Mouse (Mus musculus) embryonic facial prominence, embryonic 11.5 days (tissue): Measurements from ENCODE around the gene Oaz1. TPM values are rescaled to one million over a fixed set of nuclear protein-coding genes. Genes with fewer than 3 reads are reported as not detected.

Experiments
- ATAC-seq: fragments of 200-750 bp; cut with Nextera tagmentation; replicated peaks from 2 replicates; pipeline ENCODE4 v1.8.0; 2017; ENCODE audit warnings: low read depth; ENCODE audit not compliant: insufficient number of reproducible peaks, low FRiP score, low TSS enrichment
- DNase-seq: peaks from one replicate; pipeline ENCODE4 v3.0.0-alpha.2; 2015; ENCODE audit warnings: low spot score
- H3K27ac ChIP-seq: fragments of 300-500 bp; sonication (generic); replicated peaks from 2 replicates; pipeline ENCODE4 v1.5.1; 2014; ENCODE audit warnings: mild to moderate bottlenecking, low read depth, low read length, control low read depth
- H3K27me3 ChIP-seq: fragments of 300-500 bp; sonication (generic); 2 replicates; pipeline ENCODE4 v1.6.1; 2014; ENCODE audit warnings: mild to moderate bottlenecking, low read length, moderate library complexity, mixed read lengths; ENCODE audit not compliant: control insufficient read depth, insufficient read depth
- H3K36me3 ChIP-seq: fragments of 300-500 bp; sonication (generic); replicated peaks from 2 replicates; pipeline ENCODE4 v1.6.1; 2014; ENCODE audit warnings: low read depth, mild to moderate bottlenecking, low read length, moderate library complexity, mixed read lengths; ENCODE audit not compliant: control insufficient read depth, insufficient read depth
- H3K4me1 ChIP-seq: fragments of 300-500 bp; sonication (generic); 2 replicates; pipeline ENCODE4 v1.6.1; 2014; ENCODE audit warnings: low read length, mixed read lengths; ENCODE audit not compliant: control insufficient read depth, insufficient read depth
- H3K4me2 ChIP-seq: fragments of 300-500 bp; sonication (generic); 2 replicates; pipeline ENCODE4 v1.6.1; 2014; ENCODE audit warnings: low read depth, mild to moderate bottlenecking, control low read depth, low read length, moderate library complexity
- H3K4me3 ChIP-seq: fragments of 300-500 bp; sonication (generic); 2 replicates; pipeline ENCODE4 v1.5.1; 2014; ENCODE audit warnings: low read depth, low read length, control low read depth
- H3K9ac ChIP-seq: fragments of 300-500 bp; sonication (generic); replicated peaks from 2 replicates; pipeline ENCODE4 v1.6.1; 2014; ENCODE audit warnings: mild to moderate bottlenecking, control low read depth, low read length
- H3K9me3 ChIP-seq: fragments of 300-500 bp; sonication (generic); replicated peaks from 2 replicates; pipeline ENCODE4 v1.6.1; 2016; ENCODE audit warnings: mild to moderate bottlenecking, low read length, inconsistent platforms, mixed read lengths; ENCODE audit not compliant: control insufficient read depth
- WGBS: fragments of 180-500 bp; shearing (Covaris S2); extraction: QIAGEN DNeasy Blood & Tissue Kit; methylation state at CpG from one replicate; pipeline ENCODE4 v1.1.7; 2014; 5-methylcytosine and 5-hydroxymethylcytosine counted together
- polyA plus RNA-seq: library from polyadenylated mRNA; unstranded; fragments of >200 nt; fragmentation: Nextera tagmentation; extraction: Ambion mirVana; gene quantifications from 2 replicates; pipeline ENCODE4 v1.2.1, GENCODE M21; 2014

Oaz1 gene
- polyA plus RNA-seq, 1 experiment from 2014 or later, result 1,818 TPM

DNA sequence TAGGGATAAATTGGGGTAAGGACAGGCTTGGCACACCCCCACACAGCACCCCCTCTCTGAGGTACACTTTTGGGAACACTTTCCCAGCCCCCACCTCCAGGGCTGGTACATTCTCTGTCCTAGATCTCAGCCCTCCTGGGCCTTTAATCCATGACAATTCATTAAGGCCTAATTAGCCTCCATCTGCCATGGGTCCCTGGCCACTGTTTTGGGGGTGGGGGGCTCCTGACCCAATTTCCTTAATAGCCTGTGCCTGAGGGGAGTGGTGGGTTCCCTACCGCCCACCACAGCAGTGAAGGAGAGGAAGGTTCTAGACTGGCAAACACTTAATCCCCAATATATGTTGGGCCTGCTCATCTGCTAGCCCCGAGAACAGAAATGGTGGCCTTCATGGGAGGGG, 15.2 kb downstream of the Oaz1 start:
- 71% methylated on average over 2 of the region's 2 CpGs for WGBS
- Histone ChIP-seq H3K36me3 (no peaks in the 10 kb centered on the region), H3K9ac (no peak overlapping the region), H3K4me1 (no peaks in the 10 kb centered on the region), H3K27me3 (peaks cover 33% of the 10 kb centered on the region), H3K4me2 (no peak overlapping the region), H3K27ac (no peak overlapping the region), H3K4me3 (no peak overlapping the region), H3K9me3 (no peaks in the 10 kb centered on the region)
- DNase-seq (no peak), ATAC-seq (no peak)

DNA sequence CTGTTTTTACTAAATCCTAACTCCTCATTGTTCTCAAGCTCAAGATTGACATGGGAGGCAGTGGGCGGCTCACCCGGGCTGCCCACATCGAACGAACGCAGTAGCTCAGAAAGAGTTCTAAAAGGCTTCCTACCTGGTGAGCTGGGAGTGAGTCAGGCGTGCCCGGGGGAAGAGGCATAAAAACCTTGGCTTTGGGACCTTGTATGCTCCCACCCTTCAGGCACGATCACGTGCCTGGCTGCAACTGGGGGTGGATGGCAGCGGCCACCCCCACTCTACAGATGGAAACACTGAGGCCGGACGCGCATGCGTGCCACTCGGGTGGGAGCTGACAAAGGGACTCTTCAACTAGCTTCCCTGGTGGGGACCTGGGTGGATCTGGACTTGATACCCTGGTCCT, 15.9 kb downstream of the Oaz1 start:
- ATAC-seq, result no peak
- Histone ChIP-seq H3K27me3 (peaks cover 30% of the 10 kb centered on the region), H3K4me1 (no peaks in the 10 kb centered on the region)

DNA sequence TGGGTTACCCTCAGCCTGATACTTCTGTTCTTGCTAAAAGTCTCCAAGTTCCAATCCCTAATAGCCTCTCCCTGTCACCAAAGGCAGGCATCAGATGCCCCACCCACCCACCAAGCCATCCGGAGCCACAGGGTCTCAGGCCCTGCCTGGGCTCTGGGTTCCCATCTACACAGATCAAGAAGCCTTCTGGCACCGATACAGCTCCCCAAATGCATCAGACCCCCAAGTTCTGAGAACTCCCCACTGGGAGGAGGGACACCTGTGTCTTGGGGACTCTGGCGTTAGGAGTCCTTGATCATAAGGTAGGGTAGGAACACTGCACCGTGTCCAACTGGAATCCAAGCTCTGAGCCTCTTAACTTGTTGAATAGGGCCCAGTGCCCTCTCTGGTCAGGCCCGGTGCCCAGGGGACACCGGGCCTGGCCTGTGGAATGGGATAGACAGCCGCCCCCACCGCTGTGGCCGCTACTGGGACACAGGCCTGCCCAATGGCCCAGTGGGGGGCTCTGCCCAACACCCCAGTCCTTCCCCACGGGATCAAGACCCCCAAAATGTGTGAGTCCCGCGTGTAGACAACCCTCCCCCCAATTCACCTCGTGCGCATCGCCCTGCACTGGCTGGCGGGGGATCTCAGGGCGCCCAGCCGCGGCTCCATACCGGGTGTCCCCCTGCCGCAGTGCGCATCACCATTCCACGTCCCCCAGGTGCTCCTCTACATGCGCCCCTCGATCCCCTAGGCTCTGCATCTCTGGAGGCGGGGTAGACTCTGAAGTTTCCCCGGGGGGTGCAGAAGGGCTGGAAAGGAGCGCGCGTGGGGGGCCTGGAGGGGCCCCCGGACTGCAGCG, 16.9 kb downstream of the Oaz1 start:
- ATAC-seq (no peak), DNase-seq (no peak)
- H3K4me1 ChIP-seq, result no peaks in the 10 kb centered on the region
- peak overlapping the region; percentile 86 for H3K4me2 ChIP-seq
- H3K27ac ChIP-seq, result no peak overlapping the region
- H3K9me3 ChIP-seq, result no peaks in the 10 kb centered on the region
- H3K27me3 ChIP-seq, result peaks cover 30% of the 10 kb centered on the region
- no peaks in the 10 kb centered on the region for H3K36me3 ChIP-seq
- 9% methylated on average over 32 of the region's 32 CpGs for WGBS
- H3K9ac ChIP-seq, result peak overlapping the region; percentile 53
- peak overlapping the region; percentile 37 for H3K4me3 ChIP-seq

More for the DNA sequence above, 15.9 kb downstream of the Oaz1 start:
- Histone ChIP-seq H3K4me3 (no peak overlapping the region), H3K27ac (no peak overlapping the region), H3K9ac (no peak overlapping the region), H3K4me2 (no peak overlapping the region), H3K36me3 (no peaks in the 10 kb centered on the region), H3K9me3 (no peaks in the 10 kb centered on the region)
- DNase-seq, result no peak
- 82% methylated on average over 15 of the region's 15 CpGs for WGBS

DNA sequence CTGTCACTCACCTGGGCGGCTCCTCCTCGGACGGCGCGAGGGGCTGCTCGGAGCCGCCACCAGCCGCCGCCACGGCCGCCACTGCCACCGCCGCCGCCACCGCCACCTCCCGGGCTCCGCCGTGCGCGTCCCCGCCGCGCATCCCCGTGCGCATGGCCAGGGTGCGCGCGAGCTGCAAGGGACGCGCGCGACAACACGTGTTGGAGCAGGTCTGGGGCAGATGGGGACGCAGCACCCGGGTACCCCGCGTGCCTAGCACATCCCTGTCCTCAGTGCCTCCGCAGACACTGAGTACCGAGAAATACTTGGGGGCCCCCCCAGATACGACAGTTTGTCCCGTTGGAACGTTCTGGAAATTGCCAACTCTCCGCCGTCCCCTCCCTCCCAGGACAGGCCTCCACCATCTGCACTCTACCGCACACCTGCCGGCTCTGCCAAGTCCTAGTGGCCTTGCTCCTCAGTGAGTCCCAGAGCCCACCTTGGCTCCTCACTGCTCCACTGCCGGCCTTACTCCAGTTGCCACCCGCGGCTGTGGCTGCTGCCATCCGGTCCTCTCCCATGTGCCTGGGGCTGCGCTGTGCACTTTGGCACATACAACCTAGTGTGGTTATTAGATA, 17.6 kb downstream of the Oaz1 start, which contains the start of gene Lingo3:
Gene Lingo3, minus strand, starts transcription at position 109 of the 617 bp plus-strand sequence.
- ATAC-seq, result no peak
- H3K27ac ChIP-seq, result no peak within 1 kb of the TSS
- H3K9me3 ChIP-seq, result no peaks in the 10 kb centered on the region

DNA sequence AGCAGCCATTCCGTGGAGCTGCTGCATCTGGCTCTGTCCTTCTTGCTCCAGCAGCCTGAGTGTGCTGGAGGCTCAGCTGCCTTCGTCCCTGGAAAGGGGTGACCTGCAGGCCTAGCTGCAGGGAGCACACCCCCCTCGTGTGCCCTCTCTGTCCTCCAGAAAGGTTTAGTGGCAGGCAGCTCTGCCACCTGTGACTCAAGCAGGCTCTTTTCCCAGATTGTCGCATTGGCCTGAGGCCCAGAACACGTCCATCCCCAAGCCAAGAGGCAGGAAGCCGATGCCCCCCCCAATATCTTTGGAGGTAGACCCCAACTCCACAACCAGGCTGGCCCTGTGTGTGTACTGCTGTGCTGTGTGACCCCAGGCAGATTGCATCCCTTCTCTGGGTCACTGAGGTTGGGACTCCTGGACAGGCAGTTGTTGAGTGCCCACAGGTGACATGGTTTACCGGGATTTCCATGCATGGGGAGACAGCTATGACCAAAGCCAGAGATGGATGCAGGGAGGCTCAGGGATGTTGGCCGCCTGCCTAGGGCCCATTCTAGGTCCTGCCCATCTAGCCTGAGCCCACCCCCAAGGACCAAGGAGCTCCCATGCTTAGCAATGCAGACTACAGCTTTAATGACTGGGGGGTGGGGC, 18.7 kb downstream of the Oaz1 start:
- H3K9me3 ChIP-seq, result no peaks in the 10 kb centered on the region
- H3K4me3 ChIP-seq, result no peak overlapping the region
- DNase-seq (no peak), ATAC-seq (no peak)
- H3K9ac ChIP-seq, result no peak overlapping the region; the same call in 1 of the 2 replicates
- H3K27me3 ChIP-seq, result peaks cover 30% of the 10 kb centered on the region
- no peak overlapping the region for H3K27ac ChIP-seq
- 69% methylated on average over 8 of the region's 8 CpGs for WGBS
- H3K4me2 ChIP-seq, result no peak overlapping the region
- H3K4me1 ChIP-seq, result no peaks in the 10 kb centered on the region
- H3K36me3 ChIP-seq, result no peaks in the 10 kb centered on the region; the same call in 1 of the 2 replicates

More for the DNA sequence above, 17.6 kb downstream of the Oaz1 start, which contains the start of gene Lingo3:
- WGBS, result 4% methylated on average over 41 of the region's 51 CpGs
- DNase-seq, result peak; percentile 41
- Histone ChIP-seq H3K27me3 (peaks cover 30% of the 10 kb centered on the region), H3K36me3 (no peaks in the 10 kb centered on the region), H3K4me1 (no peaks in the 10 kb centered on the region), H3K4me3 (peak within 1 kb of the TSS; percentile 37), H3K9ac (peak within 1 kb of the TSS; percentile 53), H3K4me2 (peak within 1 kb of the TSS; percentile 86)

DNA sequence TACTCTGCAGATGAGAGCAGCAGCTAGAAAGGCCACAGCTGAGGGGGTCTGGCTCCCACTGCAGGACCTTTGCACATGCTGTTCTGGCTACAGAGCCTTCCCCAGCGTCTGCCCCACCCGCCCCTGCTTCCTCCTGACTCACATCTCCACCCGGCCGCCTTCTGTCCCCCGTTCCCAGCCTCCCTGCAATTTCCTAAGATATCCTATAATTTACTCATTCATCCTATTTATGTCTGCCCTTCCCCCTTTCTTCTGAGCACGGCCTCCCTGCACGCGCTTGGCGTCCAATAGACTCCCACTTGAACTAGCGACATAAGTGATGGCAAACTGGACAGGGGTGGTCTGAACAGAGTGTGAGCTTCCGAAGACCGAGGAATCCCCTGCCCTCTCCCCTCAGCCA, 19.3 kb downstream of the Oaz1 start:
- no peak overlapping the region for H3K27ac ChIP-seq
- no peaks in the 10 kb centered on the region for H3K9me3 ChIP-seq
- ATAC-seq (no peak), DNase-seq (no peak)
- H3K4me3 ChIP-seq, result no peak overlapping the region
- no peaks in the 10 kb centered on the region; the same call in 1 of the 2 replicates for H3K36me3 ChIP-seq
- peaks cover 30% of the 10 kb centered on the region for H3K27me3 ChIP-seq
- 76% methylated on average over 12 of the region's 12 CpGs for WGBS
- no peaks in the 10 kb centered on the region for H3K4me1 ChIP-seq
- H3K4me2 ChIP-seq, result no peak overlapping the region
- H3K9ac ChIP-seq, result no peak overlapping the region

DNA sequence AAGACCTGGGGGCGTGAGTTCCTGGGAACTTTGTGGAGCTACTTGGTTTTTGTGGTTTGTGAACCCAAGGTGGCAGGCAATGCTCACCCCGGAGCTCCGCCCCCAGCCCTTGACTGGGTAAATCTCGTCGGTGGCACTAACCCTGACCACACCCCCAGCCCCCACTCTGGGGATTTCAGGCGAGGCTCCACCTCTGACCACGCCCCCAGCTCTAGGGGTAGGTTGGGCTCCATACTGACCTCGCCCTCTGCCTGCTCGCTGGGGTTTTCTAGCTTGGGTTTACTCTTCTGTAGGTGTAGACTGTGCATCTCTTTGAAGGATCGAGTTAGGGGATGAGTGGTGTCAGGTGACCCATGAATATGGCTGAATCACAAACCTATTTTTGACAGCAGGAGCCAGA, 22.1 kb downstream of the Oaz1 start:
- Histone ChIP-seq H3K4me1 (no peaks in the 10 kb centered on the region), H3K4me2 (no peak overlapping the region), H3K4me3 (no peak overlapping the region), H3K27ac (no peak overlapping the region), H3K36me3 (peaks cover 4% of the 10 kb centered on the region), H3K27me3 (peaks cover 18% of the 10 kb centered on the region), H3K9me3 (no peaks in the 10 kb centered on the region), H3K9ac (no peak overlapping the region)
- WGBS, result 10% methylated on average over 10 of the region's 10 CpGs
- DNase-seq (peak; percentile 45), ATAC-seq (no peak)
